Mouse (Mus musculus) c-Kit-positive CD71-negative TER-119-negative erythroid progenitor cells, embryonic 14.5 days (primary cell): ENCODE data around the gene Ifnk.
A peak's percentile ranks its signal among the peaks of the same experiment; 100 is the strongest.

Experiments used
- DNase-seq: peaks from one replicate; pipeline ENCODE4 v3.0.0-alpha.2; 2013; ENCODE audit warnings: low read depth

The Ifnk gene

GRCm38 (mm10) chr4:35151756-35152155, at the start of gene Ifnk:
Gene Ifnk, plus strand, starts transcription at chr4:35152056.
- no peak for DNase-seq

GRCm38 (mm10) chr4:35105115-35105773, 46.6 kb upstream of the Ifnk start:
- DNase-seq = no peak

- no peak for DNase-seq
Measured at GRCm38 (mm10) chr4:35112452-35112851, 39.4 kb upstream of the Ifnk start.

- no peak for DNase-seq
Measured at GRCm38 (mm10) chr4:35113516-35114248, 38.2 kb upstream of the Ifnk start.

- no peak for DNase-seq
Measured at GRCm38 (mm10) chr4:35114950-35115349, 36.9 kb upstream of the Ifnk start.

GRCm38 (mm10) chr4:35115933-35116332, 35.9 kb upstream of the Ifnk start:
- no peak for DNase-seq

- no peak for DNase-seq
Measured at GRCm38 (mm10) chr4:35117144-35117543, 34.7 kb upstream of the Ifnk start.

GRCm38 (mm10) chr4:35118851-35119250, 33.0 kb upstream of the Ifnk start:
- DNase-seq = no peak

GRCm38 (mm10) chr4:35120159-35120558, 31.7 kb upstream of the Ifnk start:
- no peak for DNase-seq

- DNase-seq = no peak
Measured at GRCm38 (mm10) chr4:35120575-35120974, 31.3 kb upstream of the Ifnk start.

GRCm38 (mm10) chr4:35121060-35121459, 30.8 kb upstream of the Ifnk start:
- DNase-seq = no peak

GRCm38 (mm10) chr4:35123087-35123486, 28.8 kb upstream of the Ifnk start:
- DNase-seq = no peak

- DNase-seq = no peak
Measured at GRCm38 (mm10) chr4:35124027-35124426, 27.8 kb upstream of the Ifnk start.

- no peak for DNase-seq
Measured at GRCm38 (mm10) chr4:35125299-35125777, 26.5 kb upstream of the Ifnk start.

GRCm38 (mm10) chr4:35126776-35127175, 25.1 kb upstream of the Ifnk start:
- DNase-seq = no peak

- no peak for DNase-seq
Measured at GRCm38 (mm10) chr4:35127759-35128158, 24.1 kb upstream of the Ifnk start.

GRCm38 (mm10) chr4:35130411-35130948, 21.4 kb upstream of the Ifnk start:
- DNase-seq = peak; percentile 54

GRCm38 (mm10) chr4:35131592-35131991, 20.3 kb upstream of the Ifnk start:
- DNase-seq = no peak

- no peak for DNase-seq
Measured at GRCm38 (mm10) chr4:35133411-35133810, 18.4 kb upstream of the Ifnk start.

GRCm38 (mm10) chr4:35134846-35135611, 16.8 kb upstream of the Ifnk start:
- no peak for DNase-seq

- no peak for DNase-seq
Measured at GRCm38 (mm10) chr4:35135806-35136205, 16.1 kb upstream of the Ifnk start.

GRCm38 (mm10) chr4:35136996-35137395, 14.9 kb upstream of the Ifnk start:
- DNase-seq = no peak
